Mouse (Mus musculus): ENCODE data around the gene H2-T24.
"Not testable (repeated sequence)": the region's sequence is repeated elsewhere in the genome, so short reads cannot be mapped to it uniquely, and the experiment has no call there.

The H2-T24 gene

GRCm38 (mm10) chr17:36020191-36021073 is at the start of gene H2-T24:
H2-T24 (minus strand) TSS chr17:36020560.
- in situ Hi-C loops (cut with MboI): no loop called here

- in situ Hi-C loops (cut with MboI): no loop called here
Observed at GRCm38 (mm10) chr17:36060829-36061228, 40.5 kb upstream of the H2-T24 start.

GRCm38 (mm10) chr17:36058362-36058761 is 38.0 kb upstream of the H2-T24 start, which contains the start of gene Gm11127:
Gm11127 (minus strand) TSS chr17:36058371.
- in situ Hi-C loops (cut with MboI): not testable (repeated sequence)

GRCm38 (mm10) chr17:36057927-36058326 is 37.6 kb upstream of the H2-T24 start:
- in situ Hi-C loops (cut with MboI): not testable (repeated sequence)

- in situ Hi-C loops (cut with MboI): loop anchor here (10.0 kb wide), 1 partner anchor 48 kb away; no protein-coding TSS in a partner anchor
Observed at GRCm38 (mm10) chr17:36043286-36043685, 22.9 kb upstream of the H2-T24 start.

- in situ Hi-C loops (cut with MboI): loop anchor here (10.0 kb wide), 1 partner anchor 48 kb away; no protein-coding TSS in a partner anchor
Observed at GRCm38 (mm10) chr17:36042610-36043169, 22.3 kb upstream of the H2-T24 start, which contains the start of the genes H2-T22 and Gm6034. H2-T22 (minus strand) TSS chr17:36042747. Gm6034 (plus strand) TSS chr17:36042961.

- in situ Hi-C loops (cut with MboI): loop anchor here (10.0 kb wide), 1 partner anchor 47 kb away; no protein-coding TSS in a partner anchor
Observed at GRCm38 (mm10) chr17:36042055-36042454, 21.7 kb upstream of the H2-T24 start.

- in situ Hi-C loops (cut with MboI): loop anchor here (10.0 kb wide), 1 partner anchor 46 kb away; no protein-coding TSS in a partner anchor
Observed at GRCm38 (mm10) chr17:36040604-36041003, 20.2 kb upstream of the H2-T24 start.

GRCm38 (mm10) chr17:36036126-36036525 is 15.8 kb upstream of the H2-T24 start:
- in situ Hi-C loops (cut with MboI): not testable (repeated sequence)

GRCm38 (mm10) chr17:36035010-36035638 is 14.8 kb upstream of the H2-T24 start:
- in situ Hi-C loops (cut with MboI): not testable (repeated sequence)

GRCm38 (mm10) chr17:36034524-36034923 is 14.2 kb upstream of the H2-T24 start:
- in situ Hi-C loops (cut with MboI): not testable (repeated sequence)

- in situ Hi-C loops (cut with MboI): not testable (repeated sequence)
Observed at GRCm38 (mm10) chr17:36032351-36032875, 12.1 kb upstream of the H2-T24 start, which contains the start of gene H2-T23. H2-T23 (minus strand) TSS chr17:36032855.

GRCm38 (mm10) chr17:36031583-36032331 is 11.4 kb upstream of the H2-T24 start:
- in situ Hi-C loops (cut with MboI): not testable (repeated sequence)

- in situ Hi-C loops (cut with MboI): not testable (repeated sequence)
Observed at GRCm38 (mm10) chr17:36030703-36031582, 10.6 kb upstream of the H2-T24 start.

- in situ Hi-C loops (cut with MboI): not testable (repeated sequence)
Observed at GRCm38 (mm10) chr17:36030046-36030702, 9.8 kb upstream of the H2-T24 start.

- in situ Hi-C loops (cut with MboI): no loop called here
Observed at GRCm38 (mm10) chr17:36028879-36029619, 8.7 kb upstream of the H2-T24 start.

- in situ Hi-C loops (cut with MboI): no loop called here
Observed at GRCm38 (mm10) chr17:36027663-36028062, 7.3 kb upstream of the H2-T24 start.

GRCm38 (mm10) chr17:36025901-36026300 is 5.5 kb upstream of the H2-T24 start:
- in situ Hi-C loops (cut with MboI): no loop called here

- in situ Hi-C loops (cut with MboI): no loop called here
Observed at GRCm38 (mm10) chr17:36025197-36025596, 4.8 kb upstream of the H2-T24 start.
